Mouse (Mus musculus) liver, embryonic 14.5 days (tissue): Measurements from ENCODE around the gene Tmem185b.

Source experiments
- CTCF ChIP-seq: IDR thresholded peaks from 2 replicates; pipeline ENCODE4 v1.5.1; 2016; ENCODE audit warnings: antibody characterized with exemption, low read depth, control low read depth
- EP300 ChIP-seq: IDR thresholded peaks from 2 replicates; pipeline ENCODE4 v1.6.1; 2016; ENCODE audit warnings: antibody characterized with exemption, low read depth

- TF ChIP-seq CTCF, result no peak
- TF ChIP-seq EP300, result peak; percentile 46
Measured at GRCm38 (mm10) chr1:119570134-119570533, 44.2 kb downstream of the Tmem185b start.
